ENCODE assay signal across 9 mouse cellular contexts in genomic region chr11:120269498-120270104, GRCm38 (mm10). TPM values are rescaled to one million over a fixed set of nuclear protein-coding genes. Genes with fewer than 3 reads are reported as not detected.
DNase-seq lines count a peak whose midpoint lies in the region; ATAC-seq lines count a peak whose summit lies in the region.
"Had no signal": no experiment of that assay in that cellular context is flagged by ENCODE, and none has a peak within 500 bp of the region (broad histone marks: within the 10 kb centered on the region; RNA-seq: fewer than 3 reads in every experiment).

No protein-coding gene starts in this region.

- H3K4me2 ChIP-seq in kidney, embryonic 15.5 days = no peak overlapping the region
- H3K4me2 ChIP-seq in liver, embryonic 13.5 days = no peak overlapping the region
- H3K4me2 ChIP-seq: limb, embryonic 15.5 days had no signal

- H3K27ac ChIP-seq in kidney, embryonic 15.5 days = peak overlapping the region; percentile 20
- peak overlapping the region; percentile 36; the same call in 1 of the 2 replicates for H3K27ac ChIP-seq in liver, embryonic 13.5 days
- H3K27ac ChIP-seq: limb, embryonic 15.5 days had no signal

- H3K9me3 ChIP-seq in kidney, embryonic 15.5 days (replicated peaks) = no peaks in the 10 kb centered on the region
- H3K9me3 ChIP-seq in liver, embryonic 13.5 days (replicated peaks) = no peaks in the 10 kb centered on the region
- H3K9me3 ChIP-seq: limb, embryonic 15.5 days had no signal

- H3K27me3 ChIP-seq in kidney, embryonic 15.5 days = no peaks in the 10 kb centered on the region
- no peaks in the 10 kb centered on the region for H3K27me3 ChIP-seq in liver, embryonic 13.5 days
- H3K27me3 ChIP-seq: limb, embryonic 15.5 days had no signal

- no peak overlapping the region for H3K4me3 ChIP-seq in kidney, embryonic 15.5 days (replicated peaks)
- H3K4me3 ChIP-seq in liver, embryonic 13.5 days (replicated peaks) = no peak overlapping the region
- H3K4me3 ChIP-seq: limb, embryonic 15.5 days had no signal

- H3K9ac ChIP-seq in kidney, embryonic 15.5 days = no peak overlapping the region
- peak overlapping the region; percentile 17; the same call in 1 of the 2 replicates for H3K9ac ChIP-seq in liver, embryonic 13.5 days
- H3K9ac ChIP-seq: limb, embryonic 15.5 days had no signal

- peak; percentile 31; the same call in 1 of the 2 replicates for ATAC-seq in kidney, embryonic 15.5 days (replicated peaks; ENCODE audit: low FRiP score)
- peak; percentile 69 for ATAC-seq in liver, embryonic 13.5 days (ENCODE audit: low read depth)
- no peak for ATAC-seq in monocyte, adult 5-6 weeks (replicated peaks; ENCODE audit: insufficient number of reproducible peaks, low FRiP score, low TSS enrichment, poor library complexity, severe bottlenecking)

- DNase-seq in kidney, postnatal 25 days = no peak
- peak; percentile 89 for DNase-seq in adipocyte (ENCODE audit: low spot score)
- DNase-seq in gastrocnemius, postnatal 25 days = peak; percentile 49
- DNase-seq in liver, embryonic 13.5 days = peak; percentile 32
- no peak for DNase-seq in thymus, adult 18-20 months
- no peak for DNase-seq in cerebellum, postnatal 25 days

- WGBS in kidney, embryonic 15.5 days = 32% methylated on average over 8 of the region's 8 CpGs
- 56% methylated on average over 8 of the region's 8 CpGs for WGBS in liver, embryonic 13.5 days (ENCODE audit: insufficient replicate concordance)

- H3K36me3 ChIP-seq in kidney, embryonic 15.5 days = peaks cover 59% of the 10 kb centered on the region
- peaks cover 34% of the 10 kb centered on the region for H3K36me3 ChIP-seq in liver, embryonic 13.5 days

- peaks cover 48% of the 10 kb centered on the region for H3K4me1 ChIP-seq in kidney, embryonic 15.5 days
- peaks cover 32% of the 10 kb centered on the region for H3K4me1 ChIP-seq in liver, embryonic 13.5 days (replicated peaks)

RNA-seq across cellular contexts. Expression of gene Bahcc1, which starts 36.9 kb away (rescaled TPM):
- 11.8 and 14.1 TPM in 2 replicates for polyA plus RNA-seq in kidney, embryonic 15.5 days (2015; fragmentation: Nextera tagmentation; extraction: Ambion mirVana)
- 1 to 10 TPM; 3.2 to 4.7 TPM for total RNA-seq in gastrocnemius, postnatal 25 days (2021)
- polyA plus RNA-seq in liver, embryonic 13.5 days (2015; fragmentation: Nextera tagmentation; extraction: Ambion mirVana) = 1.3 and 1.4 TPM in 2 replicates
- total RNA-seq in monocyte, adult 5-6 weeks (2017) = 0.68 to 0.85 TPM (median 0.76 TPM) in 3 replicates

Comparison
In these comparisons a context has a peak if more than half of its experiments do, and no peak if none do; other contexts are left out.
1. DNase-seq: peak in adipocyte (single experiment), gastrocnemius, postnatal 25 days (single experiment) and liver, embryonic 13.5 days (single experiment); none in kidney, postnatal 25 days (0 of 2), thymus, adult 18-20 months (0 of 2) and cerebellum, postnatal 25 days (0 of 2).